Mouse (Mus musculus) heart, embryonic 14.5 days (tissue): Measurements from ENCODE around the gene Usp36. TPM values are rescaled to one million over a fixed set of nuclear protein-coding genes. Genes with fewer than 3 reads are reported as not detected.
"Not testable (repeated sequence)": the region's sequence is repeated elsewhere in the genome, so short reads cannot be mapped to it uniquely, and the experiment has no call there.

Experiments
- ATAC-seq: fragments of 200-750 bp; cut with Nextera tagmentation; 2 replicates; pipeline ENCODE4 v1.8.0; 2017; ENCODE audit warnings: low read depth, moderate TSS enrichment; ENCODE audit not compliant: insufficient number of reproducible peaks, insufficient read depth, low FRiP score
- H3K27ac ChIP-seq, 2 experiments: fragments of 200-500 bp in 1 of 2; fragments of 300-500 bp in 1 of 2; sonication (generic) in 1 of 2; replicated peaks in 1 of 2; 2 replicates each; pipeline ENCODE4 v1.5.1; 2012 to 2014; ENCODE audit warnings: low read depth in 2 of 2, low read length in 2 of 2, control low read depth in 1 of 2, mild to moderate bottlenecking in 1 of 2, mixed read lengths in 1 of 2; ENCODE audit not compliant: control insufficient read depth in 1 of 2, insufficient read depth in 1 of 2
- H3K27me3 ChIP-seq: fragments of 300-500 bp; sonication (generic); 2 replicates; pipeline ENCODE4 v1.6.1; 2014; ENCODE audit warnings: mild to moderate bottlenecking, low read length, control low read depth; ENCODE audit not compliant: control insufficient read depth, insufficient read depth
- H3K36me3 ChIP-seq: fragments of 300-500 bp; sonication (generic); 2 replicates; pipeline ENCODE4 v1.6.1; 2014; ENCODE audit warnings: mild to moderate bottlenecking, control low read depth, low read length, mixed read lengths; ENCODE audit not compliant: control insufficient read depth, insufficient read depth
- H3K4me1 ChIP-seq, 2 experiments: fragments of 200-500 bp in 1 of 2; fragments of 300-500 bp in 1 of 2; sonication (generic) in 1 of 2; 2 replicates each; pipeline ENCODE4 v1.6.1; 2012 to 2014; ENCODE audit warnings: low read length in 2 of 2, control low read depth in 1 of 2, mixed read lengths in 1 of 2; ENCODE audit not compliant: control insufficient read depth in 2 of 2, insufficient read depth in 2 of 2
- H3K4me2 ChIP-seq: fragments of 300-500 bp; sonication (generic); 2 replicates; pipeline ENCODE4 v1.6.1; 2014; ENCODE audit warnings: mild to moderate bottlenecking, low read length
- H3K4me3 ChIP-seq, 2 experiments: fragments of 200-500 bp in 1 of 2; fragments of 300-500 bp in 1 of 2; sonication (generic) in 1 of 2; 2 replicates each; pipeline ENCODE4 v1.5.1; 2012 to 2014; ENCODE audit warnings: low read length in 2 of 2, mild to moderate bottlenecking in 2 of 2, control low read depth in 1 of 2, low read depth in 1 of 2, moderate library complexity in 1 of 2; ENCODE audit not compliant: control insufficient read depth in 1 of 2, insufficient read depth in 1 of 2
- H3K9ac ChIP-seq: fragments of 300-500 bp; sonication (generic); 2 replicates; pipeline ENCODE4 v1.6.1; 2014; ENCODE audit warnings: mild to moderate bottlenecking, low read length
- H3K9me3 ChIP-seq: fragments of 300-500 bp; sonication (generic); 2 replicates; pipeline ENCODE4 v1.6.1; 2016; ENCODE audit warnings: low read length, control low read depth; ENCODE audit not compliant: control insufficient read depth
- WGBS: fragments of 180-500 bp; shearing (Covaris S2); extraction: QIAGEN DNeasy Blood & Tissue Kit; methylation state at CpG from one replicate; pipeline ENCODE4 v1.1.7; 2014; 5-methylcytosine and 5-hydroxymethylcytosine counted together
- polyA plus RNA-seq: library from polyadenylated mRNA; unstranded; fragments of >200 nt; fragmentation: Nextera tagmentation; extraction: Ambion mirVana; gene quantifications from 2 replicates; pipeline ENCODE4 v1.2.1, GENCODE M21; 2014

Usp36 gene
- polyA plus RNA-seq, 1 experiment from 2014 or later, result 9.1 TPM

DNA sequence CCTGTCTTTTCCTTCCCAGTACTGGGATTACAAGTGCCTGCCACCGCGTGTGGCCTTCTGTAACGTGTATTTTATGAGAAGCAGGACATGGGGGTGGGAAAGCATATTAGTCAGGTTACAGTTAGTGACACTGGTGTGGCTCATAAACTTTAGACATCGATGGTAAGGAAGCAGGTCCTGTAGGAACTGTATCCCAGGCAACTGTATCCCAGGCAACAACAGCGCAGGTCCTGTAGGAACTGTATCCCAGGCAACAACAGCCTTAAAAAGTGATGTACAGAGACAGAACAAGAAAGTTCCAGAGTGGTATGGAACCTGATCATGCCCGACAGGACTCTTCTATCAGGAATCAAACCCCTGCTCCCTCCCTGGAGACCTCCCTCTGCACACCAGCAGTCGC lies 31.5 kb upstream of the Usp36 start:
- no peaks in the 10 kb centered on the region for H3K9me3 ChIP-seq
- no peaks in the 10 kb centered on the region for H3K27me3 ChIP-seq
- ATAC-seq, result no peak
- H3K27ac ChIP-seq, result no peak overlapping the region
- no peak overlapping the region for H3K4me2 ChIP-seq
- H3K4me3 ChIP-seq, result no peak overlapping the region
- H3K4me1 ChIP-seq, result peaks cover 17 to 25% of the 10 kb centered on the region in 2 experiments
- H3K9ac ChIP-seq, result no peak overlapping the region
- 81% methylated on average over 7 of the region's 7 CpGs for WGBS
- H3K36me3 ChIP-seq, result peaks cover 20% of the 10 kb centered on the region

DNA sequence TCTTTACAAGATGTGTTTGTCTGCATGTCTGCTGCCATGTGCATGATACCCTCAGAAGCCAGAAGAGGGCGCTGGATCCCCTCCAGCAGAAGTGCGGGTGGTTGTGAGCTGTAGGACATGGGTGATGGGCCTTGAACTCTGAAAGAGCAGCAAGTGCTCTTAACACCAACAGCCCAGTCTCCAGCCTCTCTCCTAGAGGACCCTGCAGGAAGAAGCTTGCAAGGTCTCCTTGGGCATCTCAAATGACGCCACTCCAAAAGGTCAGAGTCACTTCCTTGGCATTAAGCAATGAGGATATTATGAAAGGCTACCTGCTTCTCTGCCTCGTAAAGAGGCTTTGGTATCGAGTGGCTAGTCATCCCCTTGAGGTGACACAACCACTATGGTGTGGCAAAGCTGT lies 28.6 kb upstream of the Usp36 start:
- 59% methylated on average over 5 of the region's 5 CpGs for WGBS
- ATAC-seq, result no peak
- peaks cover 6 to 18% of the 10 kb centered on the region in 2 experiments for H3K4me1 ChIP-seq
- H3K27me3 ChIP-seq, result no peaks in the 10 kb centered on the region
- no peak overlapping the region for H3K4me3 ChIP-seq
- no peaks in the 10 kb centered on the region for H3K9me3 ChIP-seq
- H3K9ac ChIP-seq, result no peak overlapping the region
- H3K27ac ChIP-seq, result no peak overlapping the region
- H3K36me3 ChIP-seq, result peaks cover 35% of the 10 kb centered on the region
- no peak overlapping the region for H3K4me2 ChIP-seq

DNA sequence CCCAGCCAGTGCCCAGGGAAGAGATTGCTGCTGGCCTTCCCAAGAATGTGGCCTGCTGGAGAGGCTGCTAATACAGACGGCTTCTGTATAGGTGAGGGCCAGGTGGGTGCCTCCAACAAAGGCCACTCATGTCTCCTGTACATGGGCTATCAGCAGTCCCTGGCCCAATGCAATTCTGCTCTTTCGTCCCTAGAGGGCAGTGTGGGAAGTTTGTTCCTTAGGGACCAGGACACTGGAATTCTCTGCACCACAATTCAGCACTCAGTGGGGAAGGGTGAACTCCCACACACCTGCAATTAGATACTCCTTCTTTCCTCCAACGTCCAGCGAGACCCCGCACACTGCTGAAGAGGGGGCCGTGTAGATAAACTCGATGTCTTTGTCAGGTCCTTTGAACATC lies 27.1 kb upstream of the Usp36 start:
- H3K9ac ChIP-seq, result no peak overlapping the region
- 0 out of 4 replicates have a peak overlapping the region, but pooled peaks of 1 of the 2 experiments have one; percentile 24 for H3K27ac ChIP-seq
- H3K4me2 ChIP-seq, result no peak overlapping the region
- H3K27me3 ChIP-seq, result no peaks in the 10 kb centered on the region
- H3K4me1 ChIP-seq, result peaks cover 6 to 18% of the 10 kb centered on the region in 2 experiments
- peaks cover 47% of the 10 kb centered on the region for H3K36me3 ChIP-seq
- WGBS, result 7% methylated on average over 7 of the region's 7 CpGs
- ATAC-seq, result no peak
- H3K4me3 ChIP-seq, result no peak overlapping the region
- H3K9me3 ChIP-seq, result no peaks in the 10 kb centered on the region

DNA sequence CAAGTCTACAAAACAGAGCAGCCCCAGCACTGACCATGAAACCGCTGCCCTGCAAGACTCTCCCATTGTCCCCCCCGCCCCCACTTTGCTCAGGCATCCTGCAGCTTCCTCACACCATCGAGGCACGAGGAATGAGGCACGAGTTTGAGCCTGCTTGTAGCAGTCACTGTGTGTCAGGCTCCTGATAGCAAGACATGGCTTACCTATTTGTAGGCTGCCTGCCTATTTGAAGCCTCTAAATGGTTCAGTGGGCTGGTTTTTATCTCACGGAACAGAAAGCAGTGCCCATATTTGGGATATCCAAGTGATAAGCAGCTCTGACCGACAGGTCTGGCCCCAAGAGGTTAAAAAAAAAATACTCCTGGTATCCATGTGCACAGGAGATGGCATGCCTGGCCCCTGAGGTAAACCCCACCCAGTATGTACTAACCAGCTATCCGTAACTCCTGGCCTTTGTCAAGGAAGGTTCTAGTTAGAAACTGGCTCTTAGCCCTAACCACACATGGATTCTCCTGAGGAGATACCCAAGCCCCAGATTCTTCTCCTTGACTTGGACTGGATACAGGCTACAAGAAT lies 26.3 kb upstream of the Usp36 start:
- no peak overlapping the region for H3K4me2 ChIP-seq
- ATAC-seq, result no peak
- no peak overlapping the region for H3K4me3 ChIP-seq
- H3K36me3 ChIP-seq, result peaks cover 55% of the 10 kb centered on the region
- no peak overlapping the region for H3K9ac ChIP-seq
- no peaks in the 10 kb centered on the region for H3K27me3 ChIP-seq
- peak overlapping the region; percentile 1 to 24; a peak in 1 of 4 replicates for H3K27ac ChIP-seq
- peaks cover 6 to 18% of the 10 kb centered on the region in 2 experiments for H3K4me1 ChIP-seq
- 26% methylated on average over 8 of the region's 8 CpGs for WGBS
- no peaks in the 10 kb centered on the region for H3K9me3 ChIP-seq

DNA sequence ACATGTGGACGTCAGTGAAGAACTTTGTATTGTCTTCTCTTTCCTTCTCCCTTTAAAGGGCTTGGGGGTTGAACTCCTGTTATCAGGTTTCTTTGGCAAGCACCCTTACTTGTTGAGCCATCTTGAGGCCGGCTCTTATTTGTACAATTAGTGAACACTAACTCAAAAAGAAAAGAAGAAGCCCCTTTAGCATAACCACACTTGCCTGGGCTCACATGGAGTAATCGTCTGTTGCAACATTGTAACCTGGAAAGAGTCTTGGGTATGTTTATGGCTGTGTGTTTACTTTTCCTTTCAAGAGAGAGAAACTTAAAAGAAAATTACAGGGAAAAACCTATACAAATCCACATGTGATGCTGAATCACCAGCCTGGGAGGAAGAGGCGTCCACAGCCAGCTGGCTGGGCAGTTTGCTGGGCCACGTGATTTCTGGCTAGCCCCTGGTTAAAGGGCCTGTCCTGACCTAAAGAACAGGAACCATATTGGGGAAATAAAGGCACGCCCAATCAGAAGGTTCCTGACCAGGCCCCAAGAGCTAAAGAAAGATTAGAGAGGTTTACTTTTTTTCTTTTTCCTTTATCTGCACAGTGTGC lies 22.2 kb upstream of the Usp36 start:
- Histone ChIP-seq H3K4me1 (peaks cover 6 to 15% of the 10 kb centered on the region in 2 experiments), H3K4me2 (no peak overlapping the region), H3K27ac (no peak overlapping the region), H3K27me3 (no peaks in the 10 kb centered on the region), H3K9ac (no peak overlapping the region), H3K4me3 (no peak overlapping the region), H3K36me3 (peaks cover 67% of the 10 kb centered on the region), H3K9me3 (no peaks in the 10 kb centered on the region)
- ATAC-seq, result no peak
- 75% methylated on average over 6 of the region's 6 CpGs for WGBS

DNA sequence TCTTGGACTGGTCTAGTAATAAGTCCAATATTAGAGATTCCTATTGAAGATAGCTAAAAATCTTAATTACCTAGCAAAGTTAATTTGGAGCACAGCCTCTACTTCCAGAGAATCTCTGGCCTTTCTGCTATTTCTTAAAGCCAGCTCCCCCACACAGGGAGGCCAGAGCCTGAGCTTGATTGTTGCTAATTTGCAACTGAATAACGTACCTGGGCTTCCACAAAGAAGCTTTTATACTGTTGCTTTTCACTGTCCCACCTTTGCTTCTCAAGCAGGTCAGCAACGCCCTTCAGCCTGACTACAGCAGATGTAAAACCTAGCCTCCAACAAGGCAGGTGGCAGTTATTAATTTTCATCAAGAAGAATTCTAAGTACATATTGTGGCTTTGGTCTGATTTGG lies 17.9 kb upstream of the Usp36 start:
- WGBS, result 76% methylated on average over 2 of the region's 2 CpGs
- not testable (repeated sequence) for H3K27ac ChIP-seq, H3K4me1 ChIP-seq, H3K4me2 ChIP-seq, H3K27me3 ChIP-seq, ATAC-seq, H3K9me3 ChIP-seq, H3K9ac ChIP-seq, H3K4me3 ChIP-seq
- H3K36me3 ChIP-seq, result peaks cover 54% of the 10 kb centered on the region

DNA sequence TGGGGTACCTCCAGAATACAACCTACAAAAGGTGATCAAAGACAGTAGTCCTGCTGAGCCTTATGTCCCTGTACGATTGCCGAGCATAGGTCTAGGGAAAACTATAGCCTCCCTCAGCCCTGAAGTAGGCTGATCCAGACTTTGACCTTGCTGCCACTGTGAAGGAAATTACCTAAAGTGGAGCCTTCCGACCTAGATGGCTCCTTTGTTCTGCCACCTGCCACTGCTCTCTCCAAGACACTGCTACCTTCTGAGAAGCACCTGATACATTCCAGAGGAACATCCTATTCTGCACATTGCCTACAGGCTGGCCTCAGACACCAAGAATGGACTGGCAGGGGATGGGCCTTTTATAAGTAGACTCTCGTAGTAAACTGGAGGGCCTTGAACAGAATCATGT lies 13.9 kb upstream of the Usp36 start:
- WGBS, result 91% methylated on average over 4 of the region's 4 CpGs
- not testable (repeated sequence) for H3K4me2 ChIP-seq, H3K9ac ChIP-seq, H3K27me3 ChIP-seq, H3K9me3 ChIP-seq, H3K4me3 ChIP-seq, ATAC-seq, H3K27ac ChIP-seq, H3K4me1 ChIP-seq
- H3K36me3 ChIP-seq, result peaks cover 30% of the 10 kb centered on the region

DNA sequence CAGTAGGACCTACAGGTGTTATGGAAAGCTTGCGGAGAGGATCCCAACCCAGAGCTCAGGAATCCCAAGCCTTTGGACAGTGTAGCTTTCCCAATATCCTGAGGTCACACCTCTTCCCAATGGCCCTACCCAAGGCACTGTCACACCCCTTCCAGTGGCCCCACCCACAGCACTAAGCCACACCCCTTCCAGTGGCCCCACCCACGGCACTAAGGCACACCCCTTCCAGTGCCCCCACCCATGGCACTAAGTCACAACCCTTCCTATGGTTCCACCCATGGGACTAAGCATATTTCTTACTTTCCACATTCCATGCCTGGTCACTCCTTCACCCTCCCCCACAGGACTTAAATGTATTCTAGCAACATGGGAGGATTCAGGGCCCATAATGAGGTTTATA lies 8.8 kb upstream of the Usp36 start:
- Histone ChIP-seq H3K27me3 (no peaks in the 10 kb centered on the region), H3K4me2 (no peak overlapping the region), H3K9me3 (no peaks in the 10 kb centered on the region), H3K9ac (no peak overlapping the region), H3K4me3 (no peak overlapping the region), H3K27ac (no peak overlapping the region), H3K36me3 (peaks cover 19% of the 10 kb centered on the region), H3K4me1 (no peaks in the 10 kb centered on the region)
- 87% methylated on average over 2 of the region's 2 CpGs for WGBS
- no peak for ATAC-seq
